Mouse (Mus musculus) liver, postnatal 0 days (tissue): ENCODE measurements at regions not wholly inside any gene's neighbourhood (a gene's known extent, or its start where the extent isn't known, plus 50 kb on each side); places are given as distances from the start of the nearest gene placed in this dataset.

ENCODE experiments used
- ATAC-seq: fragments of 200-750 bp; cut with Nextera tagmentation; 2 replicates; pipeline ENCODE4 v1.8.0; 2017; ENCODE audit warnings: mild to moderate bottlenecking, moderate library complexity
- DNase-seq: peaks from one replicate; pipeline ENCODE4 v3.0.0-alpha.2; 2016
- H3K27ac ChIP-seq: fragments of 300-500 bp; sonication (generic); 2 replicates; pipeline ENCODE4 v1.5.1; 2014; ENCODE audit warnings: antibody characterized with exemption, moderate library complexity, mild to moderate bottlenecking, low read depth
- H3K27me3 ChIP-seq: fragments of 300-500 bp; sonication (generic); 2 replicates; pipeline ENCODE4 v1.6.1; 2014; ENCODE audit warnings: low read length, control low read depth, mixed read lengths; ENCODE audit not compliant: insufficient read depth
- H3K36me3 ChIP-seq: fragments of 300-500 bp; sonication (generic); replicated peaks from 2 replicates; pipeline ENCODE4 v1.6.1; 2014; ENCODE audit warnings: mild to moderate bottlenecking, control low read depth, low read length, moderate library complexity, mixed read lengths; ENCODE audit not compliant: insufficient read depth
- H3K4me1 ChIP-seq: fragments of 300-500 bp; sonication (generic); 2 replicates; pipeline ENCODE4 v1.6.1; 2014; ENCODE audit warnings: antibody characterized with exemption, mild to moderate bottlenecking, control low read depth; ENCODE audit not compliant: insufficient read depth
- H3K4me2 ChIP-seq: fragments of 300-500 bp; sonication (generic); 2 replicates; pipeline ENCODE4 v1.6.1; 2014; ENCODE audit warnings: low read depth, mild to moderate bottlenecking, low read length, moderate library complexity, mixed read lengths
- H3K4me3 ChIP-seq: fragments of 300-500 bp; sonication (generic); 2 replicates; pipeline ENCODE4 v1.5.1; 2014; ENCODE audit warnings: low read depth, low read length
- H3K9ac ChIP-seq: fragments of 300-500 bp; sonication (generic); replicated peaks from 2 replicates; pipeline ENCODE4 v1.6.1; 2014; ENCODE audit warnings: mild to moderate bottlenecking, moderate library complexity
- H3K9me3 ChIP-seq: fragments of 300-500 bp; sonication (generic); 2 replicates; pipeline ENCODE4 v1.6.1; 2016; ENCODE audit warnings: mild to moderate bottlenecking, control low read depth, low read length, mixed read lengths
- CTCF ChIP-seq: sonication (generic); IDR thresholded peaks from 2 replicates; pipeline ENCODE4 v1.5.1; 2016; ENCODE audit warnings: antibody characterized with exemption, low read depth
- EP300 ChIP-seq: IDR thresholded peaks from 2 replicates; pipeline ENCODE4 v1.6.1; 2016; ENCODE audit warnings: antibody characterized with exemption, low read depth, mild to moderate bottlenecking
- WGBS: fragments of 180-500 bp; shearing (Covaris S2); extraction: QIAGEN DNeasy Blood & Tissue Kit; methylation state at CpG from one replicate; pipeline ENCODE4 v1.1.7; 2014; ENCODE audit not compliant: insufficient replicate concordance; 5-methylcytosine and 5-hydroxymethylcytosine counted together

GRCm38 (mm10) chr6:99782996-99783395 lies 56.8 kb upstream of the Prok2 start:
- DNase-seq: peak; percentile 40

More at GRCm38 (mm10) chr6:99782996-99783395, 56.8 kb upstream of the Prok2 start:
- no peaks in the 10 kb centered on the region for H3K9me3 ChIP-seq
- TF ChIP-seq EP300: no peak
- TF ChIP-seq CTCF: peak; percentile 74
- no peak for ATAC-seq
- H3K27ac ChIP-seq: no peak overlapping the region
- H3K4me1 ChIP-seq: peaks cover 5% of the 10 kb centered on the region; the same call in 1 of the 2 replicates
- H3K36me3 ChIP-seq: no peaks in the 10 kb centered on the region
- no peak overlapping the region for H3K4me3 ChIP-seq
- H3K27me3 ChIP-seq: 0 out of 2 replicates have a peak, but pooled peaks cover 5% of the 10 kb centered on the region
- no peak overlapping the region for H3K4me2 ChIP-seq
- WGBS: 74% methylated on average over 2 of the region's 2 CpGs
- H3K9ac ChIP-seq: no peak overlapping the region
